Comparison of ENCODE assay signal across 35 mouse cellular contexts in genomic region chr6:96098225-96098624, GRCm38 (mm10). TPM values are rescaled to one million over a fixed set of nuclear protein-coding genes. Genes with fewer than 3 reads are reported as not detected.
DNase-seq lines count a peak whose midpoint lies in the region; ATAC-seq and TF ChIP-seq lines count a peak whose summit lies in the region.
"Had no signal": no experiment of that assay in that cellular context is flagged by ENCODE, and none has a peak within 500 bp of the region (broad histone marks: within the 10 kb centered on the region; RNA-seq: fewer than 3 reads in every experiment).

No protein-coding gene starts in this region.

- TF ChIP-seq CTCF in layer of hippocampus, adult 2 months (conservative IDR thresholded peaks at IDR 0.05), result no peak
- no peak for TF ChIP-seq CTCF in left cerebral cortex, adult 2 months (IDR thresholded peaks at IDR 0.05)

- no peaks in the 10 kb centered on the region for H3K9me3 ChIP-seq in heart, embryonic 12.5 days (replicated peaks)
- H3K9me3 ChIP-seq: forebrain, embryonic 12.5 days; heart, embryonic 15.5 days; hindbrain, embryonic 12.5 days; intestine, embryonic 15.5 days; midbrain, embryonic 10.5 days; midbrain, embryonic 15.5 days; neural tube, embryonic 15.5 days had no signal

- no peaks in the 10 kb centered on the region for H3K27me3 ChIP-seq in heart, embryonic 12.5 days (replicated peaks)
- H3K27me3 ChIP-seq: forebrain, embryonic 12.5 days; heart, embryonic 15.5 days; hindbrain, embryonic 12.5 days; intestine, embryonic 15.5 days; midbrain, embryonic 15.5 days; neural tube, embryonic 15.5 days had no signal

- H3K9ac ChIP-seq in heart, embryonic 12.5 days, result no peak overlapping the region
- H3K9ac ChIP-seq: forebrain, embryonic 12.5 days; forebrain, postnatal 0 days; heart, embryonic 15.5 days; hindbrain, embryonic 12.5 days; intestine, embryonic 15.5 days; liver, embryonic 14.5 days; midbrain, embryonic 15.5 days; neural tube, embryonic 15.5 days had no signal

- no peaks in the 10 kb centered on the region for H3K4me1 ChIP-seq in heart, embryonic 12.5 days (replicated peaks)
- H3K4me1 ChIP-seq: forebrain, embryonic 12.5 days; heart, embryonic 15.5 days; hindbrain, embryonic 12.5 days; intestine, embryonic 15.5 days; midbrain, embryonic 10.5 days; midbrain, embryonic 15.5 days; neural tube, embryonic 15.5 days had no signal

- no peak overlapping the region for H3K4me3 ChIP-seq in layer of hippocampus, adult 2 months
- no peak overlapping the region for H3K4me3 ChIP-seq in left cerebral cortex, adult 2 months
- no peak overlapping the region for H3K4me3 ChIP-seq in heart, embryonic 12.5 days
- H3K4me3 ChIP-seq: erythroblast, embryonic 14.5 days; forebrain, embryonic 12.5 days; gastrocnemius, adult 2 months; heart, embryonic 15.5 days; hindbrain, embryonic 12.5 days; intestine, embryonic 15.5 days; midbrain, embryonic 10.5 days; midbrain, embryonic 15.5 days; neural tube, embryonic 15.5 days had no signal

- H3K27ac ChIP-seq in layer of hippocampus, adult 2 months, result peak overlapping the region; percentile 79
- peak overlapping the region; percentile 53; the same call in 1 of the 2 replicates for H3K27ac ChIP-seq in left cerebral cortex, adult 2 months
- H3K27ac ChIP-seq in heart, embryonic 12.5 days (ENCODE audit: poor library complexity, severe bottlenecking), result no peak overlapping the region
- H3K27ac ChIP-seq: forebrain, embryonic 12.5 days; gastrocnemius, adult 2 months; heart, embryonic 15.5 days; hindbrain, embryonic 12.5 days; hindbrain, postnatal 0 days; intestine, embryonic 15.5 days; kidney, postnatal 0 days; liver, embryonic 14.5 days; macrophage; midbrain, embryonic 10.5 days; midbrain, embryonic 15.5 days; neural tube, embryonic 15.5 days; stomach, postnatal 0 days had no signal

- H3K4me2 ChIP-seq in heart, embryonic 12.5 days, result no peak overlapping the region
- H3K4me2 ChIP-seq: forebrain, embryonic 12.5 days; heart, embryonic 15.5 days; hindbrain, embryonic 12.5 days; intestine, embryonic 15.5 days; midbrain, embryonic 15.5 days; neural tube, embryonic 15.5 days had no signal

- ATAC-seq in heart, embryonic 12.5 days (ENCODE audit: insufficient number of reproducible peaks, low FRiP score), result no peak
- no peak for ATAC-seq in cerebellum, adult (ENCODE audit: insufficient number of reproducible peaks, low FRiP score, low TSS enrichment)
- ATAC-seq: forebrain, postnatal 0 days; hindbrain, postnatal 0 days; intestine, embryonic 15.5 days; midbrain, embryonic 15.5 days had no signal

- peak in 1 of 2 experiments; percentile 52 for DNase-seq in layer of hippocampus, adult 2 months (ENCODE audit: low spot score in 2 of 2)
- no peak for DNase-seq in layer of hippocampus, postnatal 10 days (ENCODE audit: low spot score in 2 of 2)
- DNase-seq in brain, adult 2 months (ENCODE audit: low read depth, low spot score), result peak; percentile 86
- DNase-seq in left cerebral cortex, adult 2 months (ENCODE audit: extremely low spot score in 1 of 2, low spot score in 2 of 2), result peak; percentile 40 to 51
- DNase-seq in right cerebral cortex, postnatal 10 days (ENCODE audit: low spot score in 2 of 2), result peak; percentile 46 to 75
- DNase-seq in heart, adult 18-20 months, result no peak
- DNase-seq: adrenal gland, adult 8-10 months; cerebellum, adult 18-20 months; cerebellum, postnatal 10 days; forebrain, postnatal 0 days; gastrocnemius, adult 2 months; kidney, adult 2 months; liver; lung, adult 2 months; lung, postnatal 10 days; thymus, adult 2 months; thymus, postnatal 36 days had no signal

- WGBS in heart, embryonic 12.5 days, result 74% methylated on average over 6 of the region's 6 CpGs

- intact Hi-C loops in left cerebral cortex, adult 2 months (cut with DNase I), result loop anchor here (1.0 to 10.0 kb wide), 9 partner anchors 45 to 1521 kb away; partner anchors contain the start of gene Suclg2

- H3K36me3 ChIP-seq in heart, embryonic 12.5 days, result no peaks in the 10 kb centered on the region
- H3K36me3 ChIP-seq: forebrain, embryonic 12.5 days; G1E; heart, embryonic 15.5 days; hindbrain, embryonic 12.5 days; intestine, embryonic 15.5 days; midbrain, embryonic 10.5 days; midbrain, embryonic 15.5 days had no signal

RNA-seq across cellular contexts. Expression of gene Fam19a1, which starts 14.7 kb away (rescaled TPM):
- total RNA-seq in layer of hippocampus, adult 2 months (2021), result 10 to 100 TPM; 63.7 to 74.4 TPM
- total RNA-seq in layer of hippocampus, postnatal 10 days (2021), result 10 to 100 TPM; 43.6 to 47.3 TPM
- 10 to 100 TPM; 70.4 to 80.2 TPM for total RNA-seq in left cerebral cortex, adult 2 months (2021)
- polyA plus RNA-seq in heart, embryonic 12.5 days (2016; fragmentation: Nextera tagmentation; extraction: Ambion mirVana), result 0.27 and 0.39 TPM in 2 replicates
- total RNA-seq in heart, adult 18-20 months (2021), result not detected
- total RNA-seq: common myeloid progenitor, adult 5-6 weeks; gastrocnemius, adult 2 months had no signal
- polyA plus RNA-seq: erythroblast, embryonic 14.5 days; G1E; liver, embryonic 14.5 days; macrophage; spleen, adult 2 months had no signal

Comparison
In these comparisons a context has a peak if more than half of its experiments do, and no peak if none do; other contexts are left out.
1. DNase-seq: peak in brain, adult 2 months (single experiment), left cerebral cortex, adult 2 months (2 of 2) and right cerebral cortex, postnatal 10 days (2 of 2); none in layer of hippocampus, postnatal 10 days (0 of 2) and heart, adult 18-20 months (0 of 2).
2. RNA of gene Fam19a1, which starts 14.7 kb away (total RNA-seq): 70.4 to 80.2 TPM in left cerebral cortex, adult 2 months, 63.7 to 74.4 TPM in layer of hippocampus, adult 2 months and 43.6 to 47.3 TPM in layer of hippocampus, postnatal 10 days; not detected in heart, adult 18-20 months; every median in the first group is over 10 times any median in the second.